Mouse (Mus musculus): ENCODE results near the gene Camk2g.

The Camk2g gene

DNA sequence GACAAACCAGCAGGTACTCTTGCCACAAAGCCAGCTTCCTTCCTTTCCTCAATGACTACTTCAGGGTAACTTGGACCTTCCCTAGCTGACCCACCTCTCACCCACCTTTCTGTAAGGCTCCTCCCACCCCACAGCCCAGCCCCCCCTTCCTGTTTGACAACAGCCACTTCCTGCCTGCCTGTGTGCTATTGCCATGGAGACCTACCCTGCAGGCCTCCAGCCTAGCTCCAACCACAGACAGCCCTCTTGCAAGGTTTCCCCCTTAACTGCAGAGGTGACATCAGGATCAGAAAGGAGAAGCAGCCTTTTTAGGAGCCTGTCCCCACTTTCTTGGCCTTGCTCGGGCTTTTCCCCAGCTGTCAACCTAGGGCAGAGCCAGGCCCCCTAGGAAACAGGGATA, 8.7 kb downstream of the Camk2g start:
- in situ Hi-C loops (cut with MboI, MseI) = loop anchor here (5.0 kb wide), 1 partner anchor 88 kb away; no protein-coding TSS in a partner anchor

DNA sequence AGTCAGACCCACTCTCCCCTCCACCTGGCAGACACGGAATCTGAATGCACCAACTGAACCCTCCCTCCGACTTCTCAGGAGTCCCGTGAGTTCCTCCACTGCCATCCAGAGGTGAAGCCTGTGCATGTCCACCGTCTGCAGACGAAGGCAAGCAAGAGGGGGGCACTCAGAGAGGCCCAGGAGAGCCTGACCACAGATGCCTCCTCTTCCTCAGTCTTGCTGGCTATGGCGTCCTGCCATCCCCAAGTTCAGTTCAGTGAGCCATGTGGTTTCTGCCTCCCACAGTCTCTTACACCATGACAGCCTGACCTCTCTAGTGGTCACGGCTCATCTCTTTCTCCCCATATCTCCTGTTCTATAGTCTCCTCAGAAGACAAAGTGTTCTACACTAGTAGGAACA, 9.2 kb downstream of the Camk2g start:
- in situ Hi-C loops (cut with MboI, MseI) = loop anchor here (5.0 kb wide), 1 partner anchor 87 kb away; no protein-coding TSS in a partner anchor

DNA sequence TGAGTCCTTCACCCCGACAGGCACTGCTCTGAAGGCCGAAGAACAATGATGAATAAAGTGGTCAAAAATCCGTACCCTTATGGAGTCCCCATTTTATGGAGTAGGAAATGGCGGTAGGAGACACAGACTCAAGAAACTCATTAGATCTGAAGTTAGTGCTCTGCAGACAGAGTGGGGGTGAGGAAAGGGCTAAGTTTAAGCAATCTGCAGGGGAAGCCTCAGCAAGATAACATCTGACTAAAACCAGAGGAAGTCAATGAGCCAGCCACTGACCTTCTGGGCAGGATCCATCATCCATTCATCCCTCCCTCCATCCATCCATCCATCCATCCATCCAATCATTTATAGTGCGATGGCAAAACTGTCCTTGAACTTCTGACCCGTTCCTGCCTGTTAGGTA, 10.4 kb downstream of the Camk2g start:
- in situ Hi-C loops (cut with MboI, MseI) = no loop called here

DNA sequence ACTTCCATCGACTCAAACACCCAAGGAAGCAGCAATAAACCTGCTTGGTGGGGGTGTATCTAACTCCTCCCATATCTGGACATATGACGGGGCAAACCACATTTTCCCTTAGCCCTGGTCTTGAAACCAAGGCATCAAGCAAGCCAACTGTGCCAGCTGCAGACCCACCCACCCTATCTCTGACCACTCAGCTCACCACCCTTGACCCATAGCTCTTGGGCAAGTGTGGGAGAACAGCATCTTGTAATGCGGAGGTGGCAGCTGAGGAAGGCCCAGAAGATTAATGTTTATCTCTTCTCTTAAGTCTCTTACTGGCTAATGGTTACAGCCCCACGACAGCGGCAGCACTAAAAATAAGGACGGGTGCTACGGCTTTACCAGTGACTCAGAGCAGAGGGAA, 11.0 kb downstream of the Camk2g start:
- in situ Hi-C loops (cut with MboI, MseI) = no loop called here

DNA sequence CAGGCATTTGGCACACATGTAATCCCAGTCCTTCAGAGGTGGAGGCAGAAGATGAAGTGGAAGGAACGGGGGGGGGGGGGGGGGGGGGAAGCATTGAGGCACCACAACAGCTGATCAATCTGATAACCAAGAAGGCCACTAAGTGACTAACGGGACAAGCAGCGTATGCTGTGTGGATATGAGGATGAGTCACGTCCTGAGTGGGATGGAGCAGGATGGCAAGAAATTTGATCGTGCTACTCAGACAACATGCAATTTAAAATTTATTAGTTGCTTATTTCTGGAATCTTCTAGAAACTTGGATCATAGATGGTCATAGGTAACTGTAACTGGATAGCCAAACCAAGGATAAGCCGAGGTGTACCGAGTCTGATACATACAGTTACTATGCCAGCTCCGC, 13.7 kb downstream of the Camk2g start:
- in situ Hi-C loops (cut with MboI, MseI) = no loop called here

DNA sequence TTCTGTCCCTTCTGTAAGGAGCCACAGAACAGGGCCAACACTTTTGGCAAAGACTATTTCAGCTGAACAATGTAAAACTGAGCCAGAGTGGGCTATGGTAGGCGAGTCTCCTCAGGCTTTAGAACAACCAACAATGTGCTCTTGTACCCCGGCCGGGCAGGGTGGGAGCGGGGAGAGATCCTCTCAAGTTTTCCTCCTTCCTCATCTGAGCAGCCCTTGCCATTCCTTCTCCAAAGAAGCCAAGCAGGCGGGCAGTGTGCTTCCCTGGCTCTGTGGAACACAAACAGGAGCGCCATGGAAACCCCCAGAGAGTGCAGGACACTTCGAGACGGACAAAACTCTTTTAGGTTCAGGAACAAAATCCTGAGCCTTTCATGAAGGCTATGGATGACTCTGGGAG, 15.4 kb downstream of the Camk2g start:
- in situ Hi-C loops (cut with MboI, MseI) = no loop called here

DNA sequence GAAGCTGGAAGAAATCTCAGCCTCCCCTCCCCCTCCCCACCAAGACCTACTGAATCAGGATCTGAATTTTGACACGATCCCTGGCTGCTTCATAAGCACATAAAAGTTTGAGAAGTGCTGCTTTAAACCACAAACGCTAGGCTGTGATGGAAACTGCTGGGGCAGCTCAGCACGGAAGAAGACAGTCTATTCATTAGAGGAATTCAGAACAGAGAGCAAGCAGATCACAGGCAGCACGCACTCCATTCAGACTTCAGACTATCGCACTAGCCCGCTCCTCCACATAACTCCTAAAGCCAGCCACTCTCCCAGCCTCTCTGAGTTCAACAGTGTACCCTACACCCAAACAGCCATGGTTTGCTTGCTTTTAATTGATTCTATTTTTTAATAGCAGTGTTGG, 18.2 kb downstream of the Camk2g start:
- in situ Hi-C loops (cut with MboI, MseI) = no loop called here

DNA sequence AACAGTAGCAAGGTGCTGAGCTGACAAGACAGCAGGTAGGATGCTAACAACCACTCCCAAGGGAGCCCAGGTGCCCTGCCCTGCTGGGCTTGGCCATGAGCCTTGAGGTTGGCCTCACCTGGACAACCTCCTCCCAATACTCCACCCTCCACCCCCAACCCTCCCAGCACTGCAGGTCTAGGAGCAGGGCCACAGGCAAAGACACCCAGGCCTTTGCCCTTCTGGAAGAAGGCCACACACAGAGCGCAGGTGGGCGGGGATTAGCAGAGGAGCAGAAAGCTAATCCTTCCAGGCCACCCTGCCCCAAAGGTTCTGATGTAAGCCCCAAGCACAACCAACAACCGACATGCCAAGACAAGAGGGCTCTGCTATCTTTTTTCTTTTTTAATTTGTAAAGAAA, 20.5 kb downstream of the Camk2g start:
- in situ Hi-C loops (cut with MboI, MseI) = no loop called here

DNA sequence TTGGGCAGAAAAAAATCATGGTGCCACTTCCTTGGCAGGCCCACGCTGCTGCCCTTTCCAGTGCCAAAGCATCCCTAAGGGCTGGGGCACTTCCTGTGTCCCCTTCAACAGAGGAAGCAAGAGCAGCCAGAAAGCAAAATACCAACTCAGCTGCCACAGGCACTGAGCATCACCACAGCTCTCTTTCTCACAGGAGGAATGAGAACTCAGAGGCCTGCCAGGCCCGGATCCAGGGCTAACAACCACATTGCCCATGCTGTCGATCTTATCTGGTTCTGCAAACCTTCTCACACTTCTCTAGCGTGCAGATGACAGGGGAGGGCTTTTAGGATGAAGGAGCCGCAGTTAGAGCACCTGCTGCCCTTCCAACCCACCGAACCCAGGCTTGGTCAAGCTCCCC, 21.1 kb downstream of the Camk2g start:
- in situ Hi-C loops (cut with MboI, MseI) = no loop called here

DNA sequence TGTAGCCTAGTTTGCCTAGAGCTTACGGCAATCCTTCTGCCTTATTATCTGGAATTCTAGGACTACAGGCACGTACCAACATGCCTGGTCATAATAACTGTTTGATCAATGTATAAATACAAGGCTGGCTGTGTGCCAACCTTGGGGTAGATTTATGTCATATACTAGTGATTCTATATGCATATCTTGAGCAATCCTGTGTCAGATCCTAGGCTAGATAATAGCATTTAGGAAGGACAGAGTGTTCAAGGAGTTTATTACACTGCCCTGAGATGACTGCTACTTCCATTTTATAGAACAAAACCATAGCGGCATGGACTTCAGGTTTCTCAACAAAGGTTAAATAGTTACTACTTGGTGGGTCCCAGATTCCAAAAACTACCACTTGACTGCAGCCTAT, 21.9 kb downstream of the Camk2g start:
- in situ Hi-C loops (cut with MboI, MseI) = no loop called here

DNA sequence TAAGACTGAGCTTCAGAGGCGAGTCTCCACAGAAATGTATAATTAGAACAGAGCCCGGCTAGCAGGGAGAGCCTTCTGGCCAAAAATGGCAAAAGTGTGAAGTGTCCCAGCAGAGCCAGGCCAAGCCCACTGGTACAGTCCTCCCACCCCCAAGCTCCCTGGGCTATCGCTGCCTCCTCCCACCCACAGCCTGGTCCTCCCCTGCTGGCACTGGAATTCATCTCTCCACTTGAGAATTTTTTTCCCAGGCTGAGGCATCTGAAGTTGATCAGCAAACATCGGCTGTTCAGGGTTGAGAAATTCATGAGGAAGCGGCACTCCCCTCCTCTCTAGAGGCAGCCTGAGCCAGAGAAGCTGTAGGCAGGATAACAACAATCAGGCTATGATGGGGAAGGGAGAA, 25.3 kb downstream of the Camk2g start:
- in situ Hi-C loops (cut with MboI, MseI) = loop anchor here (5.0 to 10.0 kb wide), 2 partner anchors 109 to 446 kb away; no protein-coding TSS in a partner anchor

DNA sequence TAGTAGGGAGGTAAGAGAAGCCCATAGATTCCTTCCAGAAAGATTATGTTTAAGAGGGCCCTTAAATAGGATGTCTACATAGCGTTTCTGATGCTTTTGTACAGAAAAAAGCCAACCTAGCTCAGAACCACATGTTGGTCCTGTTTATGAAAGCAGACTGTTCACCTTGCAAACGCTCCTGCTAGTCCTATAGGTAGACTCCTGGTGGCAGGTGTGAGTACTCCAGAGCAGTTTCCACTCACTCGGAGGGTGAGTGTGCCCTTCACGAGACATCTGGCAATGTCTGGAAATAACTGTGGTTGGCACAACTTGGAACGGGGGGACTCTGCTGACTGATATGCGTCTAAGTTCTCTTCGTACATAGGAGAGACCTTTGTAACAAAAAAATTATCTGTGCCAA, 26.0 kb downstream of the Camk2g start:
- in situ Hi-C loops (cut with MboI, MseI) = loop anchor here (5.0 to 10.0 kb wide), 2 partner anchors 109 to 447 kb away; no protein-coding TSS in a partner anchor

DNA sequence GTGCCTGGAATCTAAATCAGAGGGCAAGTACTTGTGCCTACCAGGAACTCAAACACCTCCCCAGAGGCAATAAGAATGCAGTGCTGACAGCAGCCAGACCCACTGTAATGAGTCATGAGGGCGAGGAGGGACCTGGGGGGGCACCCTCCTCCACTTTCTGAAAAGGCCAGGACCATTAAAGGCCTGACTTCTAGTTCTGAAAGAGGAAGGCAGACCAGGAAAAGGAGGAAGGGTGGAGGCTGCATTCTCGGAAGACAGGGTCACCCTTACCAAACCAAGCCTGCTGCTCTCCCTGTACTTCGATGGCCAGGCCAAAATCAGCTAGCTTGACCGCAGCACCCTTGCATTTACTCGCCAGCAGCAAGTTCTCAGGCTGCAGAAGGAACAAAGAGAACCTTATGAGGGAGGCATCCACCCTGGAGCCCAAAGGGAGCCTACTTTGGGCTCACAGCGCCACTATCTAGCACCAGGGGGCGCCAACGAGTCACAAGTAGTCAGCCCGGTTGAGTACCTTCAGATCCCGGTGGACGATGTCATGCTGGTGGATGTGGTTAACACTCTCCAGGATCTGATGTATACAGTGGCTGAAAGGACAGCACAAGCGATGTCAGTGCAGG, 28.1 kb downstream of the Camk2g start:
- in situ Hi-C loops (cut with MboI, MseI) = loop anchor here (5.0 to 10.0 kb wide), 2 partner anchors 112 to 449 kb away; no protein-coding TSS in a partner anchor

DNA sequence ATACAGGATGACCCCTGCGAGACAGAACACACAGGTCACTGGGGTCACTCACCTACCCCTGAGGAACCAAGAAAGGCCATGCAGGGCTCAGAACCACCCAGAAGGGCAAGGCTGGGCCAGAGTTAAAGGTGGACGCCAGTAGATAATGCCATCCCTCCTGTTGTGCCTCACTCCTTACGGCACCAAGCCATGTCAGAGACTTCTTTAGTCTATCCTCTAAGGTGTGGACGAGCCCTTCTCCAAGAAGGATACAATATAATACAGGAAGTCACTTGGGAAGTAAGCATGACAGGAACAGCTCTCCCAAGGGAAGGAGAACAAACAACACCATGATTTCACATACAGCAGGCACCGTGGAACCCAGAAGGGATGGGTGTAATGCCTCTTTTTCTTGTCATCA, 28.9 kb downstream of the Camk2g start:
- in situ Hi-C loops (cut with MboI, MseI) = loop anchor here (5.0 to 10.0 kb wide), 3 partner anchors 112 to 450 kb away; no protein-coding TSS in a partner anchor

DNA sequence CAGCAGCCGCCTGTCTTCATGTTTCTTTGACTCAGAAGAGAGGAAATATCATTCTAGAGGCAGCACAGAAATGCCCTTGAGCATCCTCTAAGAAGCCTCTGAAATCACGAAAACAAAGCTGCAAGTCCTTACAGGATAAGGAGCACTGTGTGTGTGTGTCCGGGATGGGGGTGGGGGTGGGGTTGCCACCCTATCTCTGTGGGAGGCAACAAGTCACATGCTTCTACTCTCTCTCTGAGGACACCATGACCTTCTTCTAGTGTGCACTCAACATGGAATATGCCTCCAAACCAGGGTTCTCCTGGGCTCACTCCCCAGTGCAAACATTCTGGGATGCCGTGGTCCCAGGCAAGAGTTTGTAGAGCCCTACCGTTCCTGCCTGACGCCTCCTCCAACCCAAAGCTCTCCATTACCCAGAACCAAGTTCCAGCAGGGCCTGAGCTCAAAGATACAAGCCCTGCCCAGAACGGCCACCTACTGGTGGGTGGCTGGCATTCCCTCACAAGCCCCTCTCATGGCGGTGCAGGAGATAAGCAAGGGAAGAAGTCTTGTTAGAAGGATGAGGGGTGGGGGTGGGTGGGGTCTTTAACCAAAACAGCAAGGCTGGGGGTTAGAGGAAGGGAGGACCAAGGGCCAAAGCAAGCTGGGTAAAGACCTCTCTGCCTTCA, 35.0 kb downstream of the Camk2g start:
- in situ Hi-C loops (cut with MboI, MseI) = loop anchor here (10.0 kb wide), 1 partner anchor 966 kb away; no protein-coding TSS in a partner anchor

DNA sequence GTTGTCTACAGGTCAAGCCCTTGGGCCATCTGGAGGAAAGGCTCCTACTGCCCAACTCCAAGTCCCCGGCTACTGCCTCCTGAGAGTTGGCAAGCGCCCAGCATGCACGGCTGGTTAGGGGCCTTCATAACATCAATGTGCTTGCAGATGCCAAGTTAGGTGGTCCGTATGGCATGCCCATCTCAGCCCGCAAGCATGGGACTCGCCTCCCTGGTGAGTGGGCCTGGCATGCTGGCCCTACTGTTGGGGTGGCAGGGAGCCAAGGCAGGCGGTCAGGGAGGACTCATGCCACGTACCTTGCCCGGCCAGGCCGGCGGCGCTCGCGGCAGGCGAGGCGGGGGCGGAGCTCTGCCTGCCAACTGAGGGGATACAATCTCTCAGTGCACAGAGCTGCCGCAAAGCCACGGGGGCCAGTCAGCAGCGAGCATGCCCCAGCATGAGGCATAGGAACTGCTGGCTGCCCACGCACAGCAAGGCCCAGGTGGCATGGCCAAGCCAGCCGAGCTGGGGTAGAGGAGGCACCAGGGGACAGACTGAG, 36.4 kb downstream of the Camk2g start:
- in situ Hi-C loops (cut with MboI, MseI) = loop anchor here (10.0 kb wide), 1 partner anchor 967 kb away; no protein-coding TSS in a partner anchor

DNA sequence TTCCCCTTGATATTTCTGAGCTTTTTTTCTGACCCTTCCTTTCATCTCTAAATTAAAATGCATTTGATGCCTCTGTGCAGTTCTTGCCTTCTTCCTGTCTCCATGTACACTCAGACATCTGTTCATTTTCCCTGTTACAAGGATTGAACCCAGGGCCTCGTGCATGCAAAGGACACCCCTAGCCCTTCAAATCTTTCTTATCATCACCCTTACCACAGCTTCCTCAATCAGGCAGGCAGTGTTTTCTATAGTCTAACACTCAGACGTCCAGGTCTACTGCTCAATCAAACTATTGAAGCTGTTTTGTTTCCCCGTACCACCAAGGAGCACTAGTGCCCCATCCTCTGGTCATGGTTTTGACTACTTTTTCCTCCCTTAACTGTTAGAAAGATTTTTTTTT, 40.1 kb downstream of the Camk2g start:
- in situ Hi-C loops (cut with MboI, MseI) = loop anchor here (10.0 kb wide), 1 partner anchor 971 kb away; no protein-coding TSS in a partner anchor

DNA sequence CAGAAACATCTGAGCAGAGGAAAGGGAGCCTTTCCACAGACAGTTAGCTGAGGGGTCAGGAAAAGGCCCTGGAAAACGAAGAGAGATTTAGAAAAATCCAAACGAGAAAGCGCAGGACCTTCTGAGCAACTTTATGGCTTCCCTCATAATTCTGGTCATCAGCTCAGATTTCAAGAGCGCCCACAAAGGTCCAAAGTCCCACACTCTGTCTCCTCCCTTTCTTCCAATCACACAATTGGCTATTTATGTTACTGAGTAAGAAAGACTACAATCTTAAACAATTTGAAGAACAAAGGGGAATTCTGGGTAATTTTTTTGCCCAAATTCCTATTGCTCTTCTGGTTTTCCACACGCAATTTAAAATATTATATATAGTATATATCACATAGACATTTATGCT, 43.4 kb downstream of the Camk2g start:
- in situ Hi-C loops (cut with MboI, MseI) = loop anchor here (10.0 kb wide), 1 partner anchor 974 kb away; no protein-coding TSS in a partner anchor

DNA sequence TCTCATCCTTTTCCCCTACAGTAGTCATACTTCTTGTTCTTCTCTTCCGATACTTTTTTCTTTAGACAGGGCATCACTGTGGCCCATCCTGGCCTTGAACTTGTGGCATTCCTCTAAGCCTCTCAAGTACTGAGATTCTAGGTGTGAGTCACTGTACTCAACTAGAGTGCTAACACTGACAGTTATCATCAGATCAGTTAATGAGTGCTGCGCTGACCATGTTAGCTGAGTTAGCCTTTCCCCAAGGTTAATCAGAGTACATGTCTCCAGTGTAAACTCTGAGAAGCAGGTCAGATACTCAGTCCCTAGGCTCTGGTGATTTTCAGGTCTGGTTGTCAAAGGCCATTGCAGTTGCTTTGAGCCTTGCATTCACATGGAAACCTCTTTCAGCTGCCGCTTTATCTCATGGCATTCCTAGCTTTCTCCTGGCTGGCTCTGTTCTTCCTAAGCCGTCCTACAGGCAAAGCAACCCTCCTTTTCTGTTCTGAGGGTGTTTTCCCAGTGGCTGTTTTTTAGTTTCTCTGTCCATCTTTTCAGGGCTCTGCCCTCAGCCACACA, 44.3 kb downstream of the Camk2g start:
- in situ Hi-C loops (cut with MboI, MseI) = loop anchor here (10.0 kb wide), 1 partner anchor 975 kb away; no protein-coding TSS in a partner anchor

DNA sequence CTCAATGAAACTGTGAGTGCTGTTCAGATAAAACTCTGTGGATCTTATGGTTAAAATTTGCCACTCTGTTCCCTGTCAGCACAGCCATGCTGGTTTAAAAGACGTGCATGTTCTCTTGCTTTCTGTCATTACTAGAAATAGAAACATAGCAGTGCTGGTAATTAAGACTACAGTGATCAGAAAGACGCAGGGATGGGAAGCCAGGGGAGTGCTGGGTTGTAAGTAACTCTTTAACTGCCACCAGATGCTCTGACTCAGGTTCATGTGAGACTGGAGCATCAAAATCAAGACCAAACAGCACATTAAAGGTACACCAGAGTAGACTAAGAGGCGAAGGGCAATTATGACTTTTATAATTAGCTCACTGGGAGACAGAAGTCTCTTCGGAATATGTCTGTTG, 45.5 kb downstream of the Camk2g start:
- in situ Hi-C loops (cut with MboI, MseI) = no loop called here

DNA sequence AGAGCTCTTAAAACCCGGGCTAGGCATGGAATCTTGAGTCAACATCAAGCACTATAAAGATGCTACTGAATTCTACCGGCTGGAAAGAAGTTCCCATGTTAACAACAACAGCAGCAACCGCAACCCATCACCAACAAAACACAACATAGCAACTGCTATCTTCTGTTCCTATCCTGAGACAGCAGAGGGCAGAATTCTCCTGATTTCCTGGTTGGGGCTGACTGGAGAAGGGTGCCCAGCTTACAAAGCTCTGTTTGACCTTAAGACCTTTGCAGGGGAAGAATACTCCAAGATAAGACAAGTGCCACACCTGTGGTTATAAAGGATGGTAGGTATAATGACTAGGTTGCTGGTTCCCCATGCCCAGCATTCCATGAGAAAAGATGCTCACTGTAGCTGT, 47.0 kb downstream of the Camk2g start:
- in situ Hi-C loops (cut with MboI, MseI) = no loop called here

DNA sequence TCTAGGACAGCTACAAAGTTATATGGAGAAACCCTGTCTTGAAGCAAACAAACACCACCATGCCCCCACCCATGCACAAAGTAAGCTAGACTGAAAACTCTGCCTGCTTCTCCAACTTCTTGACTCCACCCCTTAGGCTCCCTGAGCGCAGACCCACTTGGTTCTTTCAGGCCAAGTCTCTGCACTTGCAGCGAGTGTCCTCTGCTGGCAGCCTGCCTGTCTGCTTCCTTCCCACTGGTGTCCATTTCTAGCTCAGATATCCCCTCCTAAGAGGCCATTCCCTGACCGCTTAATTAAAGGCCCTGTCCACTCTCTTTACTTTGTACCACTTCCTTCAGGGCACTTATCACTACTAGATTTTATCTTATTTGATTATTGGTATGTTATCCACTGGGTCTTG, 50.3 kb downstream of the Camk2g start:
- in situ Hi-C loops (cut with MboI, MseI) = no loop called here
